ENCODE assay signal across 1 mouse cellular context in the genomic region with DNA sequence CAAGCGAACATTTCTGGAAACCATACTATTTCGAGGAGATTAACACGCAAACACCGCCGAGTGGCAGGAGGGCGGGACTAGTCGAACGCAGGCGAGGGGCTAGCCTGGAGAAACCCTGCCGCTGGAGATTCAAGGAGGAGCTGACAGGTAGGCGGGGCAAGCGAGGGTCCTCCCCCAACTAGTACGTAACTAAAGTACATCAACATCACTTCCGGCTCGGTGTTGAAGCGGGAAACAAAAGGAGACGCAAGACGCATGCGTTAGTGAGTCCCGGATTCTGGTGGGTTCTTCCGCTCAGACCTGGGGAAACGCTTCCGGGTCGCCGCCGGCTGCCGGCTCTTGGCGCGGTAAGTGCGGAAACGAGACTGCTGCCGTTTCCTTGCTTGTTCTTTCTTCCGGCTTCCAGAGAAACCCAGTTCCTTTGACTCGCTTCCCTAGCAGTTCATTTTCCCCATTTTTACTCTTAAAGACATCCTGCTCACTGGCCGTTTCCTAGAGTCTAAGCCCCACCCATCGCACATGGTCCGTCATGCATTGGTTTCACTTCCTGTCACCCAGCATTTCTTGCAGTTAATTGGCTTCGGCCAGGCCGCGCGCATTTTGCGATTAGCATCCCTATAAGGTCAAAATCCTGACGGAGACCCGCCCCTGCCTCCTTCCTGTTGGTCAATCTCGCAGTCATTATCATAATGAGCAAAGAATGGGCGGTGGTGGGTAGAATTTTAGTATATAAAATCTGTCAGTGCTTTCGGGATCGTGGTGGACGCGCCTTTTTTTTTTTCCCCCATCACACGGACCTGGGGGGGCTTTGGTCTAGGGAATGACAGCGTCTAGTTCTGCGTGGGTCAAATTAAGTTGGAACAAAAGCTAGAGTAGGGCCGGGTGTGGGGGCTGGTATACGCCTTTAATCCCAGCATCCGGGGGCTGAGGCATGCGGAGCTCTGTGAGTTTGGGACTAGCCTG.
TF ChIP-seq lines count a peak whose summit lies in the region.

No protein-coding gene starts in this region.

TF ChIP-seq in CH12.LX, 34 proteins besides CTCF, POLR2A, EP300 and RAD21:
- TF ChIP-seq MYC (IDR thresholded peaks at IDR 0.05; ENCODE audit: low read depth, low read length) (peak; percentile 100), MAFK (IDR thresholded peaks at IDR 0.05; ENCODE audit: insufficient replicate concordance, low read length) (no peak), CHD1 (IDR thresholded peaks at IDR 0.05; ENCODE audit: low read depth, low read length) (no peak), MAX (IDR thresholded peaks at IDR 0.05; ENCODE audit: low read length) (peak; percentile 97), KAT2A (IDR thresholded peaks at IDR 0.05; ENCODE audit: insufficient replicate concordance, low read length) (peak; percentile 95), JUN (IDR thresholded peaks at IDR 0.05; ENCODE audit: insufficient read depth, low read depth, low read length) (peak; percentile 38; the same call in 1 of the 2 replicates), TCF12 (IDR thresholded peaks at IDR 0.05; ENCODE audit: low read depth, low read length) (peak; percentile 40), NRF1 (IDR thresholded peaks at IDR 0.05; ENCODE audit: low read depth, low read length) (peak; percentile 97), SIN3A (IDR thresholded peaks at IDR 0.05; ENCODE audit: low read length) (peak; percentile 88), MAZ (IDR thresholded peaks at IDR 0.05; ENCODE audit: low read depth, low read length) (0 out of 2 replicates have a peak, but pooled peaks have one; percentile 40), GABPA (IDR thresholded peaks at IDR 0.05; ENCODE audit: insufficient replicate concordance, low read depth, low read length) (peak; percentile 23; the same call in 1 of the 2 replicates), JUND (conservative IDR thresholded peaks at IDR 0.05; ENCODE audit: low read depth, low read length) (no peak), MXI1 (IDR thresholded peaks at IDR 0.05; ENCODE audit: low read depth, low read length) (peak; percentile 93), ETS1 (conservative IDR thresholded peaks at IDR 0.05; ENCODE audit: low read depth, low read length) (no peak), HCFC1 (IDR thresholded peaks at IDR 0.05; ENCODE audit: low read depth, low read length) (peak; percentile 93), ZNF384 (IDR thresholded peaks at IDR 0.05; ENCODE audit: low read depth, low read length) (peak; percentile 66), MEF2A (IDR thresholded peaks at IDR 0.05; ENCODE audit: borderline replicate concordance, low read depth, low read length) (peak; percentile 3; the same call in 1 of the 2 replicates), RCOR1 (conservative IDR thresholded peaks at IDR 0.05; ENCODE audit: low read depth, low read length) (peak; percentile 85), SMC3 (IDR thresholded peaks at IDR 0.05; ENCODE audit: low read depth, low read length) (no peak), ZMIZ1 (IDR thresholded peaks at IDR 0.05; ENCODE audit: low read depth, low read length) (no peak), BHLHE40 (IDR thresholded peaks at IDR 0.05; ENCODE audit: low read depth, low read length) (peak; percentile 81), ZKSCAN1 (IDR thresholded peaks at IDR 0.05; ENCODE audit: borderline replicate concordance, low read depth, low read length) (no peak), TBP (conservative IDR thresholded peaks at IDR 0.05; ENCODE audit: low read depth, low read length) (peak; percentile 78), USF1 (IDR thresholded peaks at IDR 0.05; ENCODE audit: low read depth, low read length) (peak; percentile 32; the same call in 1 of the 2 replicates), CHD2 (IDR thresholded peaks at IDR 0.05; ENCODE audit: low read length) (peak; percentile 95), ZC3H11A (IDR thresholded peaks at IDR 0.05; ENCODE audit: low read depth, low read length) (no peak), NELFE (IDR thresholded peaks at IDR 0.05; ENCODE audit: low read depth, low read length) (peak; percentile 54), IRF4 (IDR thresholded peaks at IDR 0.05; ENCODE audit: low read depth, low read length) (peak; percentile 85), ELF1 (IDR thresholded peaks at IDR 0.05; ENCODE audit: low read depth, low read length) (peak; percentile 93), PAX5 (IDR thresholded peaks at IDR 0.05; ENCODE audit: low read length) (no peak), E2F4 (IDR thresholded peaks at IDR 0.05; ENCODE audit: insufficient replicate concordance, low read depth, low read length) (peak; percentile 88; the same call in 1 of the 2 replicates), POLR2AphosphoS2 (IDR thresholded peaks at IDR 0.05; ENCODE audit: low read depth, low read length) (no peak; the same call in 1 of the 2 replicates)
